Mouse (Mus musculus) splenic B cell, adult 2 months (primary cell): ENCODE measurements around the gene Tspan15.

ENCODE experiments used
- DNase-seq: peaks from one replicate; pipeline ENCODE4 v3.0.0-alpha.2; 2011; ENCODE audit warnings: low read depth, low spot score
- H3K27me3 ChIP-seq: 2 replicates; pipeline ENCODE4 v1.6.1; 2012; ENCODE audit warnings: mild to moderate bottlenecking, low read length, moderate library complexity, mixed read lengths; ENCODE audit not compliant: control insufficient read depth, poor library complexity, insufficient read depth, severe bottlenecking
- H3K36me3 ChIP-seq: 2 replicates; pipeline ENCODE4 v1.6.1; 2012; ENCODE audit warnings: mild to moderate bottlenecking, low read length, moderate library complexity, mixed read lengths; ENCODE audit not compliant: control insufficient read depth, poor library complexity, insufficient read depth, severe bottlenecking

Gene Tspan15

GRCm38 (mm10) chr10:62218044-62218788 is 12.8 kb downstream of the Tspan15 start:
- DNase-seq = no peak
- H3K36me3 ChIP-seq = no peaks in the 10 kb centered on the region
- no peaks in the 10 kb centered on the region for H3K27me3 ChIP-seq

DNA sequence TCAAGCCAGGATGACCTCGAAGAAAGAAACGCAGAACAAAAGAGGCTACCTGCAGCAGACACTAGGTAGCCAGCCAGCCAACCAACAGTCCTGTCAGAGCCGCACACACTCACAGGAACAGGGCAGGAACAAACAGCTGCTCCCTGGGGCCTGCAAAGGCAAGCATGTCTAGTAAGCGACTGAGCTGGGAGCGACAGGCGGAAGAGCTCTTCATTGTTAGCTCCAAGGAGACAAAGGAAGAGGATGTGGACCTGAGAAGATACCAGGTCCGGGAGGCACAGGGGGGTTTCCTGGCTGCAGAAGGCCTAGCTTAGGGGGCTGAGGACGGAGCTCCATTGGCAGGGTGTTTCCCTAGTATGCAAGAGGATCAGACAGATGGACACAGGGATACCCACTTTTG is 13.9 kb downstream of the Tspan15 start:
- Histone ChIP-seq H3K36me3 (no peaks in the 10 kb centered on the region), H3K27me3 (no peaks in the 10 kb centered on the region)
- no peak for DNase-seq

GRCm38 (mm10) chr10:62216595-62216994 is 14.5 kb downstream of the Tspan15 start:
- DNase-seq = no peak
- H3K27me3 ChIP-seq = no peaks in the 10 kb centered on the region
- H3K36me3 ChIP-seq = no peaks in the 10 kb centered on the region

- Histone ChIP-seq H3K27me3 (no peaks in the 10 kb centered on the region), H3K36me3 (no peaks in the 10 kb centered on the region)
- DNase-seq = no peak
These were observed 15.4 kb downstream of the Tspan15 start for GRCm38 (mm10) chr10:62215633-62216032.

- DNase-seq = no peak
- no peaks in the 10 kb centered on the region for H3K27me3 ChIP-seq
- H3K36me3 ChIP-seq = no peaks in the 10 kb centered on the region
These were observed 15.9 kb downstream of the Tspan15 start for GRCm38 (mm10) chr10:62215169-62215616.

DNA sequence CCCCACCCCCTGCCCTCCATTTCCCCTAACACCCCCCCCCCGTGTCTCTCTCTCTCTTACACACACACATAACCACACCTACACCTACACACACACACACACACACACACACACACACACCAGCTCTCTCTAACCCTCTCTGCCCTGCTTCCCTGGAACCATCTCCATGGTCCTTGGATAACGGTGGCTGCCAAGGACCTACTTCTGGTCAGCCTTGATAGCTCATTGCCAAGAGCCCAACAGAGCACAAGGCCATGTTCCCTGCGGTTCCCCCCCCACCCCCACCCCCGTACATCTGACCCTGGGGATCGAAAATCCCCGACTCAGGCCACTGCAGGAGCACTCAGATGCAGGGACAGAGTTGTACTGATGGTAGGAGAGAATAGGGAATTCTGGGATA is 19.7 kb downstream of the Tspan15 start:
- no peaks in the 10 kb centered on the region for H3K36me3 ChIP-seq
- no peak for DNase-seq
- H3K27me3 ChIP-seq = no peaks in the 10 kb centered on the region

GRCm38 (mm10) chr10:62208241-62208896 is 22.7 kb downstream of the Tspan15 start:
- Histone ChIP-seq H3K36me3 (no peaks in the 10 kb centered on the region), H3K27me3 (no peaks in the 10 kb centered on the region)
- DNase-seq = no peak

- no peaks in the 10 kb centered on the region for H3K36me3 ChIP-seq
- DNase-seq = no peak
- no peaks in the 10 kb centered on the region; the same call in 1 of the 2 replicates for H3K27me3 ChIP-seq
These were observed 28.5 kb downstream of the Tspan15 start for GRCm38 (mm10) chr10:62202574-62202973.

DNA sequence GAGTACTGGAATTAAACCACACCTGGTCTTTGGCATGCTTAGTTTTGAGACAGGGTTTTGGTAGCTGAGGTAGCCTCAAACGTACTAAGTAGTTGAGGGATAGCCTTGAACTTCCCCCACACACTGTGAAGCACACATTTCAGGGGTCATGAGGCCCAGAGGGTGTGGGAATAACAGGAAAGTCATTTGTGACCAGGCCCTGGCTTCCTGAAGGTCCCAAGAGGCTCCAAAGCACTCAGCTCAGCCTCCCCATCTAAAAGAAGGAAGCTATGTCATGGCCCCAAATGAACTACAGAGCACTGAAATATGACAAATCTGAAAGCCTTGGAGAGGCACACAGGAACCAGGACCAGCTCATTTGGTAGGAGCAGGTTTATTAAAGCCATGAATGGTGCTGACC is 32.2 kb downstream of the Tspan15 start:
- no peaks in the 10 kb centered on the region for H3K36me3 ChIP-seq

DNA sequence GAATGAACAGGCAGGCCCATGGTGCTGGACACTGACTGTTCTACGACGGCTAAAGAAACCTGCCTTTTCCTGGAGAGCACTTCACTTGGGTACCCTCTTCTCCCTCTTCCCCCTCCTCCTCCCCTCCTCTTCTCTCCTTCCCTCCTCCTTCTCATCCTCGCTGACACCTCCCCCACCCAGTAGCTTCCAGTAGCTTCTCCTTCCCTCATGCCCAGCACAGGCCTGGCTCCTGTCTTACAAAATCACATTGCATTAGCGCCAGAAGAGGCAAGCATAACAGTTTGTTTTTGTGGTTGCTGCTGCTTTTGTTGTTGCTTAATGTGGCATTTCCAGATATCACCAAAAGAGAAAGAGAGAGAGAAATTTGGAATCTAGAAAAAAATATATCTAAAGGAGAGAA is 33.6 kb downstream of the Tspan15 start:
- no peak for DNase-seq
- Histone ChIP-seq H3K36me3 (no peaks in the 10 kb centered on the region), H3K27me3 (no peaks in the 10 kb centered on the region)

More for the DNA sequence above, 32.2 kb downstream of the Tspan15 start:
- DNase-seq = no peak
- H3K27me3 ChIP-seq = no peaks in the 10 kb centered on the region; the same call in 1 of the 2 replicates

DNA sequence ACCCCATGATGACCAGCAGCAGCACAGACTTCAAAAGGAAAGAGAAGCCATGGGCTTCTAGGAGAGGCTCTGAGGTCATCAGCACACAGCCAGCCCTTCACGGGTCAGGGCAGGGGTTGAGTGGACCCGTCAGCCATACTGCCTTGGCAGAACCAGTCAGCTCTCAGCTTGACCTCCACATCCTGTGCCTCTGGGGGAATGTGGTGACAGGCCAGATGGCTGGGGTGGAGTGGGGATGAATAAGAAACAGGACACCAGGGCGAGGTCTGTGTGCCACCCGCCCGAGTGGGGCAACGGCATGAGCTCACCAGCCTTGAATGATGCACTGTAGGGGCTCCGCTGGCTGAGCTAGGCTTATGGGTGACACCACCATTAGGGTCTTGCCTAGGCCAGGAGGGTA is 35.7 kb downstream of the Tspan15 start:
- DNase-seq = no peak
- Histone ChIP-seq H3K27me3 (no peaks in the 10 kb centered on the region), H3K36me3 (no peaks in the 10 kb centered on the region)

GRCm38 (mm10) chr10:62194946-62195345 is 36.1 kb downstream of the Tspan15 start:
- Histone ChIP-seq H3K27me3 (no peaks in the 10 kb centered on the region), H3K36me3 (no peaks in the 10 kb centered on the region)
- peak; percentile 19 for DNase-seq

DNA sequence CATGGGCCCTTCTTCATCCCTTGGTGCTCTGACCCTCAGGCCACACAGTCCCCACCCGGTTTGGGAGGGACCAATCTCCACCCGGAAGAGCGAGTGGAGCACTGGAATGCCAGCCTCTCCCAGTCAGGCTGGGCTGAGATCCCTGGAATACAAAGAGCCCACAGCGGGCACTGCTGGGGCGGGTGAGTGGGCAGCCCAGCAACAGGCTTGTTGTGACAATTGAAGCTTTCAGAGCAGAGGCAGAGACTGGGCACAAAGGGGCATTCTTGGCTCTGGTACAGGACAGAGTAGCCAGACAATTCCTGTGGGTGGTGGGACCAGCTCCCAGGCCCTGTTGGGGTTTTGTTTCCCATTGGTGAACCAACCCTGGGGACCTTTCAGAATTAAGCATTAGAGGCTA is 36.6 kb downstream of the Tspan15 start:
- Histone ChIP-seq H3K27me3 (no peaks in the 10 kb centered on the region), H3K36me3 (no peaks in the 10 kb centered on the region)
- no peak for DNase-seq

DNA sequence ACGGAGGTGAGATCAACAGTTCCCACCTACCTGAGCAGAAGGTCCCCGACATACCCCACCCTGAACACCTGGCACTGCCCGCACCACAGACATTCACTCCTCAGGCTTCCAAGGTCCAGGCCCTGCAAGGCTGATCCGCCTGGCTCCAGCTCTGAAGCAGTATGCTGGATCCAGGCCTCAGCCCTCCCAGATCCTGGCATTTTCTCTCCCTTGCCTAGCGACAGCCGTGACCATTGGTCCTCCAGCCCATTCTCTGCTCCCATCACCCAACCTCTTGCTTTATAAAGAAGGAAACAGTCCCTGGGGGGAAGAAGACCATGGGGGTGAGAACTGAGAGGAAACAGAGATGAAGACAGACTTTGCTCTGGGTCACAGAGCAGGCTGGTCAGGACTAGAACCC is 37.0 kb downstream of the Tspan15 start:
- no peaks in the 10 kb centered on the region for H3K27me3 ChIP-seq
- H3K36me3 ChIP-seq = no peaks in the 10 kb centered on the region
- DNase-seq = no peak

DNA sequence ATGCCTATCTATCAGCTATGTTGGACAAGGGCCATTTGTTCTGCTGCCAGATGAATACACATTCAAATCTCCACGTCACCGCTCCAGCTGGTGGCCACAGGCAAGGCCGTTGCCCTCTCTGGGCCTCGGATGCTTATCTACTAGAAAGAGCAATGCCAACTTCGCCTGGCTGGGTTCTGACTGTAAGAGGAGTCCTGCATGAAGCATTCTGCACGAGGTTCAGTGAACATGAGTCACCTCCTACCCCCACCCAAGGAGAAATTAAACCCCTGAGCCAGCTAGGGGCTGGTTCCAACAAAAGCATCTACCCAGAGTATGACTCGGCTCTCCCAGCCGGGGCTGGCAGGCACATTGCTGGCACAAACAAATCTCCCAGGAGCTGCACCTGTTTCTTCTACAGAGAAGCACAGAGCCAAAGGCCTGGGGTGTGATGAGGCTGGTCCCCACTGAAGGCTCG is 38.3 kb downstream of the Tspan15 start:
- DNase-seq = no peak
- H3K36me3 ChIP-seq = no peaks in the 10 kb centered on the region
- H3K27me3 ChIP-seq = no peaks in the 10 kb centered on the region
